Mouse (Mus musculus): ENCODE results near the gene Cd79b. TPM values are rescaled to one million over a fixed set of nuclear protein-coding genes. Genes with fewer than 3 reads are reported as not detected.
"Not testable (repeated sequence)": the region's sequence is repeated elsewhere in the genome, so short reads cannot be mapped to it uniquely, and the experiment has no call there.

Cd79b gene
- total and polyA plus RNA-seq, 3 experiments = 0.03 TPM; not detected in 2

- no peaks in the 10 kb centered on the region for H3K9me3 ChIP-seq (replicated peaks)
- no peak for ATAC-seq (ENCODE audit: extremely low read depth, insufficient number of reproducible peaks, low FRiP score, poor library complexity, severe bottlenecking)
- H3K4me1 ChIP-seq (ENCODE audit: insufficient read depth, low read depth, low read length) = no peaks in the 10 kb centered on the region
- H3K36me3 ChIP-seq (replicated peaks) = no peaks in the 10 kb centered on the region
- H3K4me3 ChIP-seq (ENCODE audit: low read depth, low read length) = no peak overlapping the region
- TF ChIP-seq GATA2 (IDR thresholded peaks at IDR 0.05; ENCODE audit: borderline replicate concordance, low read depth, low read length) (no peak), POLR2AphosphoS5 (IDR thresholded peaks at IDR 0.05; ENCODE audit: insufficient replicate concordance, low read depth, low read length) (no peak), GATA1 (IDR thresholded peaks at IDR 0.05; ENCODE audit: borderline replicate concordance, low read length) (no peak), TAL1 (conservative IDR thresholded peaks at IDR 0.05; ENCODE audit: low read depth, low read length) (no peak), CTCF (IDR thresholded peaks at IDR 0.05; ENCODE audit: low read depth, low read length) (no peak)
- DNase-seq (ENCODE audit: low spot score) = no peak
- peaks cover 21% of the 10 kb centered on the region; the same call in 1 of the 2 replicates for H3K27me3 ChIP-seq (ENCODE audit: insufficient read depth, low read length)
These were observed 36.7 kb upstream of the Cd79b start for GRCm38 (mm10) chr11:106351253-106351652.

- Histone ChIP-seq H3K4me3 (ENCODE audit: low read depth, low read length) (no peak overlapping the region), H3K9me3 (replicated peaks) (no peaks in the 10 kb centered on the region), H3K4me1 (ENCODE audit: insufficient read depth, low read depth, low read length) (no peaks in the 10 kb centered on the region), H3K36me3 (replicated peaks) (no peaks in the 10 kb centered on the region), H3K27me3 (ENCODE audit: insufficient read depth, low read length) (peaks cover 19% of the 10 kb centered on the region; the same call in 1 of the 2 replicates)
- no peak for ATAC-seq (ENCODE audit: extremely low read depth, insufficient number of reproducible peaks, low FRiP score, poor library complexity, severe bottlenecking)
- TF ChIP-seq CTCF (IDR thresholded peaks at IDR 0.05; ENCODE audit: low read depth, low read length) (no peak), GATA2 (IDR thresholded peaks at IDR 0.05; ENCODE audit: borderline replicate concordance, low read depth, low read length) (no peak)
- DNase-seq (ENCODE audit: low spot score) = no peak
These were observed 36.3 kb upstream of the Cd79b start for GRCm38 (mm10) chr11:106350853-106351252.

- Histone ChIP-seq H3K4me3 (ENCODE audit: low read depth, low read length) (no peak overlapping the region), H3K27me3 (ENCODE audit: insufficient read depth, low read length) (peaks cover 23% of the 10 kb centered on the region; the same call in 1 of the 2 replicates), H3K4me1 (ENCODE audit: insufficient read depth, low read depth, low read length) (no peaks in the 10 kb centered on the region), H3K9me3 (replicated peaks) (no peaks in the 10 kb centered on the region), H3K36me3 (replicated peaks) (no peaks in the 10 kb centered on the region)
- DNase-seq (ENCODE audit: low spot score) (no peak), ATAC-seq (ENCODE audit: extremely low read depth, insufficient number of reproducible peaks, low FRiP score, poor library complexity, severe bottlenecking) (no peak)
- TF ChIP-seq CTCF (IDR thresholded peaks at IDR 0.05; ENCODE audit: low read depth, low read length) (no peak), TAL1 (conservative IDR thresholded peaks at IDR 0.05; ENCODE audit: low read depth, low read length) (no peak), POLR2AphosphoS5 (IDR thresholded peaks at IDR 0.05; ENCODE audit: insufficient replicate concordance, low read depth, low read length) (no peak), GATA2 (IDR thresholded peaks at IDR 0.05; ENCODE audit: borderline replicate concordance, low read depth, low read length) (no peak)
These were observed 35.2 kb upstream of the Cd79b start for GRCm38 (mm10) chr11:106349772-106350171.

GRCm38 (mm10) chr11:106344910-106345309 lies 30.3 kb upstream of the Cd79b start:
- no peak for DNase-seq (ENCODE audit: low spot score)
- ATAC-seq (ENCODE audit: extremely low read depth, insufficient number of reproducible peaks, low FRiP score, poor library complexity, severe bottlenecking) = no peak
- H3K27me3 ChIP-seq (ENCODE audit: insufficient read depth, low read length) = peaks cover 46% of the 10 kb centered on the region
- H3K36me3 ChIP-seq (replicated peaks) = no peaks in the 10 kb centered on the region
- no peak for TF ChIP-seq GATA1 (IDR thresholded peaks at IDR 0.05; ENCODE audit: borderline replicate concordance, low read length)
- TF ChIP-seq POLR2AphosphoS5 (IDR thresholded peaks at IDR 0.05; ENCODE audit: insufficient replicate concordance, low read depth, low read length) = no peak
- TF ChIP-seq GATA2 (IDR thresholded peaks at IDR 0.05; ENCODE audit: borderline replicate concordance, low read depth, low read length) = no peak
- no peak for TF ChIP-seq TAL1 (conservative IDR thresholded peaks at IDR 0.05; ENCODE audit: low read depth, low read length)
- no peak for TF ChIP-seq CTCF (IDR thresholded peaks at IDR 0.05; ENCODE audit: low read depth, low read length)
- H3K9me3 ChIP-seq (replicated peaks) = no peaks in the 10 kb centered on the region
- H3K4me3 ChIP-seq (ENCODE audit: low read depth, low read length) = no peak overlapping the region
- no peaks in the 10 kb centered on the region for H3K4me1 ChIP-seq (ENCODE audit: insufficient read depth, low read depth, low read length)

GRCm38 (mm10) chr11:106340990-106341520 lies 26.5 kb upstream of the Cd79b start:
- H3K9me3 ChIP-seq (replicated peaks) = no peaks in the 10 kb centered on the region
- TF ChIP-seq CTCF (IDR thresholded peaks at IDR 0.05; ENCODE audit: low read depth, low read length) = no peak
- no peak for TF ChIP-seq POLR2AphosphoS5 (IDR thresholded peaks at IDR 0.05; ENCODE audit: insufficient replicate concordance, low read depth, low read length)
- TF ChIP-seq TAL1 (conservative IDR thresholded peaks at IDR 0.05; ENCODE audit: low read depth, low read length) = no peak
- TF ChIP-seq GATA1 (IDR thresholded peaks at IDR 0.05; ENCODE audit: borderline replicate concordance, low read length) = no peak
- no peak for TF ChIP-seq GATA2 (IDR thresholded peaks at IDR 0.05; ENCODE audit: borderline replicate concordance, low read depth, low read length)
- DNase-seq (ENCODE audit: low spot score) (no peak), ATAC-seq (ENCODE audit: extremely low read depth, insufficient number of reproducible peaks, low FRiP score, poor library complexity, severe bottlenecking) (no peak)
- H3K36me3 ChIP-seq (replicated peaks) = no peaks in the 10 kb centered on the region
- H3K27me3 ChIP-seq (ENCODE audit: insufficient read depth, low read length) = peaks cover 53% of the 10 kb centered on the region
- H3K4me1 ChIP-seq (ENCODE audit: insufficient read depth, low read depth, low read length) = no peaks in the 10 kb centered on the region
- no peak overlapping the region for H3K4me3 ChIP-seq (ENCODE audit: low read depth, low read length)

GRCm38 (mm10) chr11:106339323-106339722 lies 24.8 kb upstream of the Cd79b start:
- not testable (repeated sequence) for H3K4me3 ChIP-seq (ENCODE audit: low read depth, low read length); H3K4me1 ChIP-seq (ENCODE audit: insufficient read depth, low read depth, low read length); DNase-seq (ENCODE audit: low spot score); H3K9me3 ChIP-seq (replicated peaks); ATAC-seq (ENCODE audit: extremely low read depth, insufficient number of reproducible peaks, low FRiP score, poor library complexity, severe bottlenecking); H3K36me3 ChIP-seq (replicated peaks)
- peaks cover 45% of the 10 kb centered on the region for H3K27me3 ChIP-seq (ENCODE audit: insufficient read depth, low read length)

- Histone ChIP-seq H3K9me3 (replicated peaks) (no peaks in the 10 kb centered on the region), H3K4me1 (ENCODE audit: insufficient read depth, low read depth, low read length) (no peaks in the 10 kb centered on the region), H3K27me3 (ENCODE audit: insufficient read depth, low read length) (peaks cover 46% of the 10 kb centered on the region), H3K36me3 (replicated peaks) (no peaks in the 10 kb centered on the region), H3K4me3 (ENCODE audit: low read depth, low read length) (no peak overlapping the region)
- DNase-seq (ENCODE audit: low spot score) = no peak
- ATAC-seq (ENCODE audit: extremely low read depth, insufficient number of reproducible peaks, low FRiP score, poor library complexity, severe bottlenecking) = no peak
- no peak for TF ChIP-seq GATA1 (IDR thresholded peaks at IDR 0.05; ENCODE audit: borderline replicate concordance, low read length)
- TF ChIP-seq GATA2 (IDR thresholded peaks at IDR 0.05; ENCODE audit: borderline replicate concordance, low read depth, low read length) = no peak
- no peak for TF ChIP-seq POLR2AphosphoS5 (IDR thresholded peaks at IDR 0.05; ENCODE audit: insufficient replicate concordance, low read depth, low read length)
- TF ChIP-seq CTCF (IDR thresholded peaks at IDR 0.05; ENCODE audit: low read depth, low read length) = no peak
- TF ChIP-seq TAL1 (conservative IDR thresholded peaks at IDR 0.05; ENCODE audit: low read depth, low read length) = no peak
These were observed 24.3 kb upstream of the Cd79b start for GRCm38 (mm10) chr11:106338870-106339269.
